Mouse (Mus musculus) kidney, postnatal 0 days (tissue): ENCODE measurements around the gene Usp10. TPM values are rescaled to one million over a fixed set of nuclear protein-coding genes. Genes with fewer than 3 reads are reported as not detected.

Source experiments
- ATAC-seq: fragments of 200-750 bp; cut with Nextera tagmentation; replicated peaks from 2 replicates; pipeline ENCODE4 v1.8.0; 2017; ENCODE audit warnings: low read depth, moderate number of reproducible peaks, moderate TSS enrichment, moderate library complexity; ENCODE audit not compliant: low FRiP score
- DNase-seq: peaks from one replicate; pipeline ENCODE4 v3.0.0-alpha.2; 2016; ENCODE audit warnings: low spot score
- H3K27ac ChIP-seq: fragments of 300-500 bp; sonication (generic); 2 replicates; pipeline ENCODE4 v1.5.1; 2014; ENCODE audit warnings: mild to moderate bottlenecking
- H3K27me3 ChIP-seq: fragments of 300-500 bp; sonication (generic); 2 replicates; pipeline ENCODE4 v1.6.1; 2014; ENCODE audit warnings: low read length, mixed read lengths; ENCODE audit not compliant: insufficient read depth
- H3K36me3 ChIP-seq: fragments of 300-500 bp; sonication (generic); 2 replicates; pipeline ENCODE4 v1.6.1; 2014; ENCODE audit warnings: low read length, mixed read lengths; ENCODE audit not compliant: insufficient read depth
- H3K4me1 ChIP-seq: fragments of 300-500 bp; sonication (generic); replicated peaks from 2 replicates; pipeline ENCODE4 v1.6.1; 2014; ENCODE audit warnings: antibody characterized with exemption, low read length, mixed read lengths; ENCODE audit not compliant: insufficient read depth
- H3K4me2 ChIP-seq: fragments of 300-500 bp; sonication (generic); 2 replicates; pipeline ENCODE4 v1.6.1; 2014; ENCODE audit warnings: mild to moderate bottlenecking, low read length, moderate library complexity, mixed read lengths
- H3K4me3 ChIP-seq: fragments of 300-500 bp; sonication (generic); replicated peaks from 2 replicates; pipeline ENCODE4 v1.5.1; 2014; ENCODE audit warnings: low read depth, low read length
- H3K9ac ChIP-seq: fragments of 300-500 bp; sonication (generic); 2 replicates; pipeline ENCODE4 v1.6.1; 2014; ENCODE audit warnings: low read depth, low read length
- H3K9me3 ChIP-seq: fragments of 300-500 bp; sonication (generic); replicated peaks from 2 replicates; pipeline ENCODE4 v1.6.1; 2016; ENCODE audit warnings: low read length, inconsistent platforms, mixed read lengths
- CTCF ChIP-seq: IDR thresholded peaks from 2 replicates; pipeline ENCODE4 v1.5.1; 2016; ENCODE audit warnings: antibody characterized with exemption, low read depth, mild to moderate bottlenecking, moderate library complexity
- WGBS: fragments of 180-500 bp; shearing (Covaris S2); extraction: QIAGEN DNeasy Blood & Tissue Kit; methylation state at CpG from one replicate; pipeline ENCODE4 v1.1.7; 2014; 5-methylcytosine and 5-hydroxymethylcytosine counted together
- polyA plus RNA-seq: library from polyadenylated mRNA; unstranded; fragments of >200 nt; fragmentation: Nextera tagmentation; extraction: Ambion mirVana; gene quantifications from 2 replicates; pipeline ENCODE4 v1.2.1, GENCODE M21; 2015

Gene Usp10
- polyA plus RNA-seq: 93.5 and 97.5 TPM in 2 replicates

DNA sequence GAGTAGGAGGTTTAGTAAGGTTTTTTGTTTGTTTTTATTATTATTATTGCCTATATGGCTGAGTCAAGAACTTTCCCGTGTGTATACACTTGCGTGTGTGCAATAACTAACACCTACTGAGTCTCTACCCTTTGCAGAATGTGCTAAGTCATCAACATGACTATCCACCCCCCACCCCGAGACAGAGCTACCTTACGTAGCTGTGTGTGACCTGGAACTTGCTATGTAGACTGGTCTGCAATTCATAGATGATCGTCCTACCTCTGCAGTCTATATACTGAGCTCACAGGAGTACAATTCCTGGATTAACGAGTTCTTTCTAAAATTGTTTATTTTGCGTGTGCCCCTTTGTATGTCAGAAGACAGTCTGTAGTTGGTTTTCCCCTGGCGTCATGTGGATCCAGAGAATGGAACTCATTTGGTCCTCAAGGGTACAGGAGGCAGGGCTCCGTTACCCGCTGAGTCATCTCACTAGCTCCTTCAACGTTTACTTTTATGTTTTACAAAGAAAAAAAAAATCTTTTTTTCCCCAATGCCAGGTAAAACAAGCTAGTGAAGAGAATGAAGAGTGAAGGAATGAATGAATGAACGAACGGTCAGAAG is at the start of gene Usp10:
Gene Usp10 (plus strand): TSS at position 417 of the 603 bp plus-strand sequence.
- peak within 1 kb of the TSS; percentile 90 for H3K9ac ChIP-seq
- H3K9me3 ChIP-seq: no peaks in the 10 kb centered on the region
- peak within 1 kb of the TSS; percentile 93 for H3K4me2 ChIP-seq
- WGBS: 26% methylated on average over 13 of the region's 13 CpGs
- peaks cover 35% of the 10 kb centered on the region for H3K4me1 ChIP-seq
- H3K4me3 ChIP-seq: peak within 1 kb of the TSS; percentile 82
- ATAC-seq: no peak
- no peaks in the 10 kb centered on the region for H3K27me3 ChIP-seq
- no peaks in the 10 kb centered on the region for H3K36me3 ChIP-seq
- DNase-seq: no peak
- no peak for TF ChIP-seq CTCF
- peak within 1 kb of the TSS; percentile 90 for H3K27ac ChIP-seq

DNA sequence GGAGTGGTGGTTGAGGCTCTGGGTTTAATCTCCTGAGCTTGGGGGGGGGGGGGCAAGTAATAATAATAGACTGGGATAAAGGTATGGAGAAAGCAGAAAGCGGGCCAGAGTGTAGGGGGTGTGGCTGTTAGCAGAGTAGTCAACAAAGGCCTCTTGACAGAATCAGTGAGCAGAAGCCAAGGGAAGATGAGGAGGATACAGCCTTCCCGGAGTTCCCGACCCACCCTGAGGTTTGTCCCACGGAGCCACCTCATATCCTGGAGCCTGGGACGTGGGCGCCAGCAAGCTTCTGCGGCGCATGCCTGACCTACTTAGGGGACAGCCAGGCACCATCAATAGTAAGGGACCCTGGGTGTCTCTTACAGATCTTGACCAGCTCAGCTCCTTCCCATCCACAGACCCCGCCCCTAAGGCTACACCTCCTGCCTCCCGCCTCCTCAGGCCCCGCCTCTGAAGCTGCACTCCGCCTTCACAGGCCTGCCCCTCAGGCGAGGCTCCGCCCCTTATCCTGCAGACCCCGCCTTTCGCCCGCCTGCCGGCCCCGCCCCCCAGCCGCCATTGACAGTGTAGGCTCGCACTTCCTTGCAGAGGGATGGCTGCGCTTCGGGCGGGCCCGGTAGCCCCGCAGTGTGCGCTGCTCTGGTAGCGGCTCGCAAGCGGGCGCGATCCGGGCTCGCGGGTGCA is 48.3 kb upstream of the Usp10 start, which contains the start of gene Klhl36:
Gene Klhl36 (plus strand): TSS at position 561 of the 684 bp plus-strand sequence.
- no peak for TF ChIP-seq CTCF
- no peaks in the 10 kb centered on the region for H3K9me3 ChIP-seq
- ATAC-seq (peak; percentile 94), DNase-seq (peak; percentile 99)
- H3K36me3 ChIP-seq: 0 out of 2 replicates have a peak, but pooled peaks cover 5% of the 10 kb centered on the region
- WGBS: under 1% methylated on average over 35 of the region's 35 CpGs
- peaks cover 14% of the 10 kb centered on the region; the same call in 1 of the 2 replicates for H3K4me1 ChIP-seq
- H3K9ac ChIP-seq: peak within 1 kb of the TSS; percentile 83
- H3K4me2 ChIP-seq: peak within 1 kb of the TSS; percentile 96
- peak within 1 kb of the TSS; percentile 77 for H3K27ac ChIP-seq
- H3K4me3 ChIP-seq: peak within 1 kb of the TSS; percentile 92
- H3K27me3 ChIP-seq: no peaks in the 10 kb centered on the region

DNA sequence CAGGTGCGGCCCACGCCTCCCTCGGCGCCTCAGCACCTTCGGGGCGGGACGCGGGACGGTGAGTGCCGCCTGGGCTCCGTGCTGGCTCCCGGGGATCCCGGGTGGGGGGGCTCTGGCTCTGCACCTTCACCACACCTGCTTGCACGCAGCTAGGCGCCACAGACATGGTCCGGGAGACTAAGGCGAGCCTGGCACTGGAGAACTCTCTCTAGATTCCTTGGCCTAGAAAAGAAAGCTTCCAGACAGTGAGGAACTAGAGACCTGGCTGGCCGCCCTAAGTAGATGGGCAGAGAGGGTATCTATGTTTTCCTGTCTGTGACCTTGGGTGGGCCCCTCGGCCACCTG is 47.8 kb upstream of the Usp10 start:
- no peak for TF ChIP-seq CTCF
- Histone ChIP-seq H3K36me3 (0 out of 2 replicates have a peak, but pooled peaks cover 5% of the 10 kb centered on the region), H3K4me1 (peaks cover 14% of the 10 kb centered on the region; the same call in 1 of the 2 replicates), H3K4me3 (peak overlapping the region; percentile 92), H3K27ac (peak overlapping the region; percentile 77), H3K27me3 (no peaks in the 10 kb centered on the region), H3K9me3 (no peaks in the 10 kb centered on the region), H3K4me2 (peak overlapping the region; percentile 96), H3K9ac (peak overlapping the region; percentile 83)
- WGBS: under 1% methylated on average over 19 of the region's 19 CpGs
- ATAC-seq (no peak; the same call in 1 of the 2 replicates), DNase-seq (peak; percentile 41)

DNA sequence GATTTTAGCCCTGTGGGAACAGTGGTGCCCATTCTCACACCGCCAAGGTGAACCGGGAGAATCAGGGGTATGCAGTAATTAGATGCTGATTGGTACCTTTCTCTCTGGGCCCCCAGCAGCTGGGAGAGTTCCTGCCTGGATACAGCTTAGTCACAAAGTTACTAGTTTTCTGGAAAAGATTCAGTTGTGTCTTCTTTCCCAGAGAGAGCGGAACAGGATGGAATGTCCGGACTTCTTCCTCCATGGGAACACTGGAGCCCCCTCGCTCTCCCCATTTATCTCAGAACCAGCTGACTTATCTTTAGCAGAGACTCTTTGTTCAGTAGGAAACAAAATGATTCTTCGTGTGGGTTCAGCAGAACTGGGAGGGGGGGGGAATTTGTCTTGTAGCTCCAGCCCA is 47.4 kb upstream of the Usp10 start:
- peaks cover 14% of the 10 kb centered on the region; the same call in 1 of the 2 replicates for H3K4me1 ChIP-seq
- 0 out of 2 replicates have a peak overlapping the region, but pooled peaks have one; percentile 77 for H3K27ac ChIP-seq
- H3K9me3 ChIP-seq: no peaks in the 10 kb centered on the region
- no peak for ATAC-seq
- WGBS: 15% methylated on average over 6 of the region's 6 CpGs
- DNase-seq: peak; percentile 63
- H3K36me3 ChIP-seq: 0 out of 2 replicates have a peak, but pooled peaks cover 5% of the 10 kb centered on the region
- H3K4me2 ChIP-seq: peak overlapping the region; percentile 96
- peak overlapping the region; percentile 92 for H3K4me3 ChIP-seq
- TF ChIP-seq CTCF: no peak
- no peaks in the 10 kb centered on the region for H3K27me3 ChIP-seq
- peak overlapping the region; percentile 83 for H3K9ac ChIP-seq

DNA sequence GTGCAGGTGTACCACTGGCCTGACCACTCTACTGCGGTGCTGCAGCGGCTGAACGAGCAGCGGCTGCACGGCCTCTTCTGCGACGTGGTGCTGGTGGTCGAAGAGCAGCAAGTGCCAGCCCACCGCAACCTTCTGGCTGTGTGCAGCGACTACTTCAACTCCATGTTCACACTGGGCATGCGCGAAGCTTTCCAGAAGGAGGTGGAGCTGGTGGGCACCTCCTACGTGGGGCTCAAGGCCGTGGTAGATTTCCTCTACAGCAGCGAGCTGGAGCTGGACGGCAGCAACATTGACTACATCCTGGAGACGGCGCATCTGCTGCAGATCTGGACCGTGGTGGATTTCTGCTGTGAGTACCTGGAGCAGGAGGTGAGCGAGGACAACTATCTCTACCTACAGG is 40.5 kb upstream of the Usp10 start:
- no peaks in the 10 kb centered on the region for H3K27me3 ChIP-seq
- H3K4me2 ChIP-seq: no peak overlapping the region
- TF ChIP-seq CTCF: no peak
- DNase-seq (no peak), ATAC-seq (no peak)
- H3K27ac ChIP-seq: no peak overlapping the region
- H3K9me3 ChIP-seq: no peaks in the 10 kb centered on the region
- WGBS: 72% methylated on average over 20 of the region's 20 CpGs
- peaks cover 36% of the 10 kb centered on the region for H3K36me3 ChIP-seq
- no peak overlapping the region for H3K4me3 ChIP-seq
- H3K9ac ChIP-seq: no peak overlapping the region
- no peaks in the 10 kb centered on the region for H3K4me1 ChIP-seq

DNA sequence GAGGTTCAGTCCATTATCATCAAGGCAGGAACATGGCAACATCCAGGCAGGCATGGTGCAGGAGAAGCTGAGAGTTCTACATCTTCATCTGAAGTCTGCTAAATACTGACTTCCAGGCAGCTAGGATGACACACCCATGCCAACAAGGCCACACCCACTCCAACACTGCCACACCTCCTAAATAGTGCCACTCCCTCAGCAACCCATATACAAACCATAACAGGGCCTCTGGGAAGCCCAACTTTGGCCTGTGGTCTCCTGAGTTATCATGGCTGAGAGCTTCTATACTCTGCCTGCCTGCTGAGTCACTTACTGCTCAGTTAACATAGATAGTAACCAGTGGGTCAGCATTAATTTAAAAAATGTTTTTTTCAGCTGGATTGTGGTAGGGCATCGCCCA is 37.0 kb upstream of the Usp10 start:
- Histone ChIP-seq H3K4me2 (no peak overlapping the region), H3K27me3 (no peaks in the 10 kb centered on the region), H3K36me3 (peaks cover 37% of the 10 kb centered on the region), H3K9me3 (no peaks in the 10 kb centered on the region), H3K27ac (no peak overlapping the region), H3K4me1 (no peaks in the 10 kb centered on the region), H3K4me3 (no peak overlapping the region), H3K9ac (no peak overlapping the region)
- TF ChIP-seq CTCF: no peak
- ATAC-seq (no peak), DNase-seq (no peak)
- WGBS: 100% methylated on average over 1 of the region's 1 CpGs
